Mouse (Mus musculus): ENCODE measurements around the gene Rnf43. TPM values are rescaled to one million over a fixed set of nuclear protein-coding genes. Genes with fewer than 3 reads are reported as not detected.
A peak's percentile ranks its signal among the peaks of the same experiment; 100 is the strongest.

Gene Rnf43
- total RNA-seq, 1 experiment from 2014 or later: 0.27 TPM

DNA sequence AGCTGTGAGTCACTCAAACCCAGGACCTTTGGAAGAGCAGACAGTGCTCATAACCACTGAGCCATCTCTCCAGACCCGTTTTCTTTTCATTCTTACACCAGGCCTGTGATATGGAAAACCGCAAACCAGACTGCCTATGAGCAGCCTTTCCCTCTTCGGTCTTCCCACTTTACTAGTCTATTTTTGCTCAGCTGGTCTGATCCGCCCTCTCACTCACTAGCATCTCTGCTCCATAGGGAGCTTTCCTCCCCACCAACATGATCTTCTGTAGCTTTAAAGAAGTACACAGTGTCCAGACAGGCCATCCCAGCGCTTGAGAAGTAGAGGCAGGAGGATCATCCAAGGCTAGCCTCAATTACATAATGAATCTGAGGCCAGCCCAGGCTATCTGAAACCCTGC, 46.5 kb downstream of the Rnf43 start:
- ATAC-seq (replicated peaks; ENCODE audit: low read depth, poor library complexity, severe bottlenecking): no peak

DNA sequence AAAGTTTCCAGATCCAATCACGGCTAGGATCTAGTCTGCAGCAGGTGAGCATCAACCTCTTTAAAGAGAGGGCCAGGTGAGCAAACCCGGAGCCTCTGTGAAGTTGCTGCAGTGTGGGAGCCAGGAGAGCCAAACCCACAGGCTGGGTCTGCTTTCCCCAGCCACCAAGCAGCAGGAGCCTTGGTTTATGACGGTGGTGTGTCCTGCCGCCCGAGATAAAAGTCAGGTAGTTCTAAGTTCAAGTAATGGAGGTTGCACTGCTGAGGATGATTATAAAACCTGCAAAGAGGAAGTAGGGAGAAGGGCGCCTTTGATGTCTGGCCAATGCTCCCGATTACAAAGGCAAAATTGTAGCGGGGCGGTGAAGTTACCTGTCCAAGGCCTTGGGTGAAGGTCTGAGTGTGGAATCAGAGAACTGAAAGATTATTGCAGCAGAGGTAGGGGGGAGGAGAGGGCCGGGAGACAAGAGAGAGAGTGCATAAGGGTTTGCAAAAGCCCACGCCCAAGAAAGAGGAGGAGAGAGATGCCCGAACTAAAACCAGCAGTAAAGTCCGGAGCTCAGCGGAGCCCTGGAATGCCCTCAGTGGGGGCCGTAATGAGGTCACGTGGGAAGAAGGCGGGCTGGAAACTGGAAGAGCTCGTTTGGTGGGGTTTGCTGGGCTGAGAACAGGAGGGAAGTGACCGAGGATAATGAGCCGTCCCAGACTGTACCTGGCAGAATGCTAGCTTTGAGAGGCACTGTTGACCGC, 47.2 kb downstream of the Rnf43 start:
- ATAC-seq (replicated peaks; ENCODE audit: low read depth, poor library complexity, severe bottlenecking): peak; percentile 37

DNA sequence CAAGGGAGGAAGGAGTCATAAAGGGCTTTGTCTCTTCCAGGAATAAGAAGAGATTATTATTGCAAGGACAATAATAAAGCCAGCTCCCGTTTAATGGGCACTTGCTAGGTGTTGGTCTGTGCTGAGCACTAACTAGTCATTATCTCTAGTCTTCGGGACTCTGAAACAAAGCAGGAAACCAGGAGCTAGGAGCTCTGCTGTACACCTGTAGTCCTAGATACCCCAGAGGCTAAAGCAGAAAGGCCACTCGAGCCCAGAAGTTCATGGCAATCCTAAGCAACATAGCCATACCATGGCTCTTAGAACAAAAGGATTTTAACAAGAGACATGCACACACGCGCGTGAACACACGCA, 47.7 kb downstream of the Rnf43 start:
- ATAC-seq (replicated peaks; ENCODE audit: low read depth, poor library complexity, severe bottlenecking): no peak

DNA sequence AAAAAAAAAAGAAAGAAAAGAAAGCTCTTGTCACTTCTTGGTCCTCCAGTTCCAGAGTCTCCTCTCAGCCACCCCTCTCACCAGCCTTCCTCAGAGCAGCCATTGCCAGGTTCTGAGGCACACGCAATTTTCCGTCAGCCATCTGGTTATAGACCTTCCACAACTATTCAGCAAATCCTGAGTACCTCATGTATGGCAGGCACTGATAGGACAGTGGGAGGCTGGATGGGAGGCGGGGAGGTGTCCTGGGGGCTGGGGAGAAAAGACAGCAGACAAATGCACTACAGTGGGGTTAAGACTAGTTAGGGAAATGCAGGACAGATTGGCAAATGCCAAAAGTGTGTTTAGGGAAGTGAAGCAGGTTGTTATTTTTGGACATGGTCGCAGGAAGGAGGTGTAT, 49.7 kb downstream of the Rnf43 start:
- ATAC-seq (replicated peaks; ENCODE audit: low read depth, poor library complexity, severe bottlenecking): peak; percentile 39; the same call in 1 of the 2 replicates

DNA sequence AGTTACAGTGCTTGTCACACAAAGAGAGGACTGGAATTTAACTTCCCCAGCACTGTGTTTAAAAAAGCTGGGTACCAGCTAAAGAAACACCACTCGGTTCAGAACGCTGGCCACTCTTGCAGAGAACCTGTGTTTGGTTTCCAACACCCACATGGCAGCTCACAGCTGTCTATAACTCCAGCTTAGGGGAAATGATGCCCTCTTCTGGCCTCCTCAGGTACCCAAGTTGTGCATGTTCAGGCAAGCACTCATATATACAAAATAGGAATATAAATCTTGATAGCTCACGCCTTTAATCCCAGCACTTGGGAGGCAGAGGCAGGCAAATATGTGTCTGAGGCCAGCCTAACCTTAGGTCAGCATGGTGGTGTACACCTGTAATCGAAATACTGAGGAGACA, 53.5 kb downstream of the Rnf43 start:
- ATAC-seq (replicated peaks; ENCODE audit: low read depth, poor library complexity, severe bottlenecking): no peak

DNA sequence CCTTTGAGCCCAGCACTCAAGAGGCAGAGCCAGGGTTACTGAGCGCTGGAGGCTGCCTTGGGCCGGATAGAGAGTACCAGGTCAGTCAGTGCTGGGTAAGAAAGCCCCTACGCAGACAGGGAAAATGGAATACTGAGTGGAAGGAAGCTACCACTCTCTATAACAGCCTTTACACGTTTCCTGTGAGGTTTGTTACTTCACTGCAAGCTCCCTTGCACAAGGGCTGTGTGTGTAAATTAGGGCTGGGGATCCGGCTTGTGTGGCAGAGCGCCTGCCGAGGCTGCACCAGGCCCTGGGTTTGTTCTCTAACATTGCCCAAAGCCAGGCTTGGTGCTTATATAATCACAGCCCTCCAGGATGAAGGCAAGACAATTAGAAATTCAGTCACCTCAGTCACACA, 57.0 kb downstream of the Rnf43 start:
- ATAC-seq (replicated peaks; ENCODE audit: low read depth, poor library complexity, severe bottlenecking): no peak; the same call in 1 of the 2 replicates

DNA sequence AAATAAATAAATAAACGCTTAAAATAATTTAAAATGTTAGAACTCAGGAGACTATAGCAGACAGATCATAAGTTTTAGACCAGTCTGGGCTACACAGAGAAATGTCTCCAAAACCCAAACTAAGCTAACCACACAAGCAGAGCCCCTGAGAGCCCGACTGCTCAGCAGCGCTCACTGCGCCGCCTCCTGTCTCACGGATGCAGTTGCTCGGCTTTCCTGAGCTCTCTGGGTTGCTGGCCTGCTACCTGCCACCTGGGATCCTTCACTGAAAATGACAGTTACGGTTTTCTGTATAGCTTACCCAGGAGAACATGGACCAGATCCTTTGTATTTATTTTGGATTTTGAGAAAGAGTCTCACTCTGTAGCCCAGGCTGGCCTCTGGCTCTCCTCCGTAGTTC, 57.8 kb downstream of the Rnf43 start:
- 0 out of 2 replicates have a peak, but pooled peaks have one; percentile 26 for ATAC-seq (replicated peaks; ENCODE audit: low read depth, poor library complexity, severe bottlenecking)

DNA sequence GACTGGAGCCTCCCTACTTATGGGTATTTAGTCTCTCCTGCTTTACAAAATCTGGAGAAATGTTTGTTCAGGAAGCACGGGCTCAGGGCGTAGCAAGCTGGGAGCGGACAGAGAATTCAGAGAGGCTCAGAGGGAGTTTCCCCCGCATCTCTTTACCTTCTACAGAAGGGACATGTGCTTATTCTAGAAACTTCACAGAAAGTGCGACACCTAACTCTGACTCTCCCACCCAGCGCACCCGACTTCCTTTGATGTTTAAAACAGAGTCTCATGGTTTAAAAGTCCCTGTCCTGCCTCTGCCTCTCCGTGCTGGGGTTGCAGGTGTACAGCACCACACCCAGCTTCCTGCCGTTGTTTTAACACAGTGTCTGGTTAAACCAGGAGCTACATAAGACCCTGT, 58.3 kb downstream of the Rnf43 start:
- ATAC-seq (replicated peaks; ENCODE audit: low read depth, poor library complexity, severe bottlenecking): no peak

DNA sequence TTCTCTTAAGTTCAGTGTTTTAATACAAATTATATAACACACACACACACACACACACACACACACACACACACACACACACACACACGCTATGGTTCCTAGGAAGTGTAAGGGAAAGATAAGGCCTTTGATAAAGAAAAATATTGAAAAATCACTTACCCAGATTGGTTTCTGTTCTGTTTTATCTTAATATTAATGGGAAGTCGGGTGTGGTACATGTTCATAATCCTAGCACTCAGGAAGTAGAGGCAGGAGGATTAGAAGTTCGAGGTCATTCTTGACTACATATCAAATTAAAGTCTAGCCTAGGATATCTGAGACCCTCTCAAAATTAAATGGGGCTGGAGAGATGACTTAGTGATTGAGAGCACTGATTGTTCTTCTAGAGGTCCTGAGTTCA, 59.6 kb downstream of the Rnf43 start:
- ATAC-seq (replicated peaks; ENCODE audit: low read depth, poor library complexity, severe bottlenecking): no peak

DNA sequence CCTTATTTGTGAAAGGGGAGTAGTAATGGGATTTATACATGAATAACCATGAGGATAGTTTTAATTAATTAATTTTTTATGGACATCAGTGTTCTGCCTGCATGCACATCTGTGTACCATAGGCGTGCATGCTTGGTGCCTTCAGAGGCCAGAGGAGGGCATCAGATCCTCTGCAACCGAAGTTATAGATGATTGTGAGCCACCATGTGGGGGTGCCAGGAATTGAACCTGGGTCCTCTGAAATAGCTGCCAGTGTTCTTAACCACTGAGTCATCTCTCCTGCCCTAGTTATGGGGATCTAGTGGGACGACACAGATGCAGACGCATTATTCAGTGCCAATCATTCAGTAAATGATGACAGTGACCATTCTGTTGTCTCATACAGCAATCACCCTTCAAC, 60.4 kb downstream of the Rnf43 start:
- no peak for ATAC-seq (replicated peaks; ENCODE audit: low read depth, poor library complexity, severe bottlenecking)

DNA sequence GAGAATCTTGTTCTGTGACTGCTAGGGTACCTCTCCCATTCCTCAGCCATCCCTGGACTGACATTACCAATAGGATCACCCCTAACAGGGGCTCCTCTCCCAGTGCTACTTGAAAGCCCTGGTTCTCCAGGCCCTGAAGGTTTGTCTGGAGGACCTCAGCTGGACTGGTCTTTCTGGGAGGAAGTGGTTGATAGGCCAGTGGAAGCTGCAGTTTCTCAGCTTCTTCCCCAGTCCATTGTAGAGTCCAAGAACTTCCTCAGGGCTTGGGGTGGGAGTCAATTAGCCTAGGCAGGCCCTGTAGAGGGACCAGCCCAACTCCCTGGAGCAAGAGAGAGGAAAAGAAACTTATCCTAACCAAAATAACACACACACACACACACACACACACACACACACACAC, 63.0 kb downstream of the Rnf43 start:
- ATAC-seq (replicated peaks; ENCODE audit: low read depth, poor library complexity, severe bottlenecking): no peak

DNA sequence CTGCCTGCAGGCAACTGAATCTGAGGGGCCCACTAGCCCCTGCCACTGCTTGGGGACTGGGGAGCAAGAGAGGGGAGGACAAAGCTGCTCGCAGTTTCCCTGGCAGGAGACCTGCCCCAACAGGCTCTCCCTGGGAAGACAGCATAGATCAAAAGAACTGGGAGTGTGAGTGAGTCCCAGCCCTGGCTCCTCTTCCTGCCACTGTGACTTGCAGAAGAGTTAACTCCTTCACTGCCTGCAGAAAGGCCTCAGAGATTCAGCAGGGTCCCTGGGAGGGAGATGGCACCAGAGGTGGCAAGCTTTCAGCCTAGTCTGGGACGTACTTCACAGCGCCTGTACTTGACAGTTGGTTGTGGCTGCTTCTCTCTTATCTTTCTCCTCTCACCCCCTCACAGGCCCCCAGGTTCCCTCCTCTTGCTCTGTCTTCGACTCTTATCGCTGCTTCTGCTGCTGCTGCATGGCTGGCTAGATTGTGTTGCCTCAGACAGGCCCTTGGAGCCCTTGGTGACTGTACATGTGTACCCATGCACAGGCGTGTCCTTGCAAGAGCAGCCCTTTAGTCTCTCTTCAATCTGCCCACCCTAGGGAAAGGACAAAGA, 63.5 kb downstream of the Rnf43 start:
- ATAC-seq (replicated peaks; ENCODE audit: low read depth, poor library complexity, severe bottlenecking): peak; percentile 87

DNA sequence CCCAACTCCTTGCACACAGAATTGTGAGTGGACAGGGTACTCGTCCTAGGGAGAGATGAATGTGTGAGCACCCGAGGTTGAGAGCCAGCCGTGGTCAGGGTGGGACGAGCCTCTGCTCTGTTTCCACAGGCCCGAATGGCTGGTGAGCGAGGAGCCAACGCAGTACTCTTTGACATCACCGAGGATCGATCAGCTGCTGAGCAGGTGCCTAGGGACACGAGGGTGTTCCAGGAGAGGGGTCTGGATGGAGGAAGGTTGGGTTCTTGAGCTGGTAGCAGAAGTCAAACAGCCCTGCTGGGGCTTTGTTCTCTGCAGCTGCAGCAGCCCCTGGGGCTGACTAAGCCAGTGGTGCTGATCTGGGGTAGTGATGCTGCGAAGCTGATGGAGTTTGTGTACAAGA, 64.5 kb downstream of the Rnf43 start:
- no peak for ATAC-seq (replicated peaks; ENCODE audit: low read depth, poor library complexity, severe bottlenecking)

DNA sequence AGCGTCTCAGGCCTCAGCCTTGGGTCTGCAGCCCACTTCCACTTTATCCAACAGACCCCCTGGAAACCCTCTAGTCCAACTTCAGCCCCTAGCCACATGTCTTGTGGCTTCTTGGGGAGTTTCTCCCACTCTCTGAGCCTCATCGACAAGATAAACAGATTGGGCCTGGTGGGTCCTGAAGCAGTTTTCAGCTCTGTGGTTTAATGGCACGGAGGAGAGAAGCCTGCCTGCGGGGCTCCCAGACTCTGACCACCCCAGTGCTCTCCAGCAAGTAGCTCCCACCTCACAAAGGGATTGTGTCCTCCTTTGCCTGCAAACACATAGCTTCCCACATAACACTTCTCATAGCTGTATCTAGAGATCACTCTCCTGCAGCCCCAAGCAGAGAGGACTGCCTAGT, 64.9 kb downstream of the Rnf43 start:
- no peak for ATAC-seq (replicated peaks; ENCODE audit: low read depth, poor library complexity, severe bottlenecking)

DNA sequence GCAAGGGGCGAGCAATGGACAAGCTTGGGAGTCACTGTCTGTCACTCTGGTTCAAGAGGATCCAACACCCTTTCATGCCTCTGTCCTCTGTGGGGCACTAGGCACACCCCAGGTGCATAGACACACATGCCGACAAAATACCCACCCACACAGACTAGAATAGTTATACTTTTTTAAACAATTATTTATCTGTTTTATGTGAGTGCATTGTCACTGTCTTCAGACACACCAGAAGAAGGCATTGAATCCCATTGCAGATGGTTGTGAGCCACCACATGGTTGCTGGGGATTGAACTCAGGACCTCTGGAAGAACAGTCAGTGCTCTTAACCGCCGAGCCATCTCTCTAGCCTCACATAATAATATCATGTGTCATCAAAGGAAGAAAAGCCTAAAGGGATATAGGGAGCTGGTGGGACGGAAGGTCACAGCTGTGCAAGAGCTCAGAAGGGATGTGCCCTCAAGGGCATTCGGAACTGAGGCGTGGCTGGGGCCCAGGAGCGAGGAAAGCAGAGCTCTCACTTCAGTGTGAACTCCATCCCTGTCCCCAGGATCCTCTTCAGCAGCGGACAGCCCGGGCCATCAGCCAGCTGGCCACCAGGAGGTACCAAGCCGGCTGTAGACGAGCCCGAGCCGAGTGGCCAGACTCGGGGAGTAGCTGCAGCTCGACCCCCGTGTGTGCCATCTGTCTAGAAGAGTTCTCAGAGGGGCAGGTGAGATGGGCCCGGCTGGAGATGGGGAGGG, 66.5 kb downstream of the Rnf43 start:
- ATAC-seq (replicated peaks; ENCODE audit: low read depth, poor library complexity, severe bottlenecking): no peak

DNA sequence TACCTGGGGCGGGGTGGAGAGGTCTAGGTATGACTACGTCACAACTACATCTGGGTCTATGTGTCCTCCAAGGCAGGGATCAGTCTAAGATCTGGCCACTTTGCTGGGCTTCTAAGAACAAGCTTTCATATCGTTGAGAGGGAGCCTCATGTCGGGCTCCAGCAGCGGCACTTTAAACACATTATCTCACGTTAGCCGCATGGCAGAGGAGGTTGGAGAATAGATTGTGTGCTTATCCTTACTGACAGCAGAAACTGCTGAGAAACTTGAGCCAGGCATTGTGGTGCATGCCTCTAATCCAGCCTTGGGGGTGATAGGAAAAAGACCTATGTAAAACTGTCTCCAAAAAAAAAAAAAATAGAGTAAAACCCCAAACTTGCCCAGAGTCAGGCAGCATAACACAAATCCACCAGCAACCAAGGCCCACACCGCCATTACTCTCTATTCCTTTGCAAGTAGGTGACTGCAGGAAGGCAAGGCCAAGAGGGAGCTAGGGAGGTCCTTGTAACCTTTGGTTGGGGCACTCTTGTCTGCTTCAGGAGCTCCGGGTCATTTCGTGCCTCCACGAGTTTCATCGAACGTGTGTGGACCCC, 67.2 kb downstream of the Rnf43 start:
- no peak for ATAC-seq (replicated peaks; ENCODE audit: low read depth, poor library complexity, severe bottlenecking)

DNA sequence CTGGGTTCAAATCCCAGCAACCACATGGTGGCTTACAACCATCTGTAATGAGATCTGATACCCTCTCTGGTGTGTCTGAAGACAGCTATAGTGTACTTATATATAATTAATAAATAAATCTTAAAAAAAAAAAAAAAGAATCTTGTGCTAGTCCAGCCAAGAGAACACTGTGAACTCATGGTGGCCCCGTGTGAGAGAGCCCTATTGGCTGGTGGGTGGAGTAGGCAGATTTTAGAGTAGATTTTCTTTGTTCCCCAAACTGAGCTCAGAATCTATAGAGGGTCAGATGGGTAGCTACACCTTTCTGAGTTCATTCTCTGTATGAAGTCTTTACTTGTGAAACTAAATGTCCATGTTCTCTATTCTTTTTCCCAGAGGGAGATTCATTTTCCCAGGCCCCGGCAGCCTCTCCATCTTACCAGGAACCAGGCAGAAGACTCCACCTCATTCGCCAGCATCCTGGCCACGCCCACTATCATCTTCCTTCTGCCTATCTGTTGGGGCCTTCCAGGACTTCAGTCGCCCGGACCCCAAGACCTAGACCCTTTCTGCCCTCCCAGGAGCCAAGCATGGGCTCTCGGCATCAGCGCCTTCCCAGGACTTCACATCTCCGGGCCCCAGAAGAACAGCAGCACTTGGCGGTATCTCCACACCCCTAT, 68.3 kb downstream of the Rnf43 start:
- no peak for ATAC-seq (replicated peaks; ENCODE audit: low read depth, poor library complexity, severe bottlenecking)

DNA sequence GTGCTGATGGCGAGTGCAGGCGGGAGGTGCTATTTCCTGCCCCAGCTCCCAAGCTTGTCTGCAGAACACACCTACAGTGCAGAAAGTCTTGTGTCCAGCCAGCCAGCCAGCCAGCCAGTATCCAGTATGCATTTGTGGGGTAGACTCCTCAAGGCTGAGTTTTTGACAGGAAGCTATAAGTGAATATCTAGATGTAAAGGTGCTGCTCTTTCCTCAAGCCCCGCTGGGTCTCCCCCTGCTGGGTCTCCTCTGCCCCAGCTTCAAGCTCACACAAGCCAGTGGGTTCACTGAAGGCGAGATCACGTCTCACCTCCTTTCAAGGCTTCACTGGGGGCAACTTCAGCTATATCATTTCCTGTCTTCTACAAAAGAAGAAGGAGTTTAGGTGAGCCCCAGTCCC, 71.8 kb downstream of the Rnf43 start:
- no peak for ATAC-seq (replicated peaks; ENCODE audit: low read depth, poor library complexity, severe bottlenecking)

DNA sequence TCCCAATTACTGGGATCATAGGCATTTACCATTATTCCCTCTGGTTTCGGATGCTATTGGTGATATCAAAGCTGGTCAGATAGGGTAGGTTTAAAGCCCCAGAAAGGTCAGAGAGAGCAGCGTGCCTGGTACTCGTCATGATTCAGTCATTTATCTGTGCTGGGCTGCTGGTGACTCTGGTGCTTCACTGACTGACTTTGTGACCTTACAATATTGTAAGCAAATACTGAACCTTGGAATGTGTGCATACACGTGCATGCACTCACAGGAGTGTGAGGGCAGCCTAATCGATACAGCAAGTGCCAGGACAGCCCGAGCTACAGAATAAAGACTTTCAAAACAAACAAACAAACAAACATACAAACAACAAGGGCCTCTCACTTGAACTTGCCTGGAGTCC, 73.2 kb downstream of the Rnf43 start:
- ATAC-seq (replicated peaks; ENCODE audit: low read depth, poor library complexity, severe bottlenecking): no peak

DNA sequence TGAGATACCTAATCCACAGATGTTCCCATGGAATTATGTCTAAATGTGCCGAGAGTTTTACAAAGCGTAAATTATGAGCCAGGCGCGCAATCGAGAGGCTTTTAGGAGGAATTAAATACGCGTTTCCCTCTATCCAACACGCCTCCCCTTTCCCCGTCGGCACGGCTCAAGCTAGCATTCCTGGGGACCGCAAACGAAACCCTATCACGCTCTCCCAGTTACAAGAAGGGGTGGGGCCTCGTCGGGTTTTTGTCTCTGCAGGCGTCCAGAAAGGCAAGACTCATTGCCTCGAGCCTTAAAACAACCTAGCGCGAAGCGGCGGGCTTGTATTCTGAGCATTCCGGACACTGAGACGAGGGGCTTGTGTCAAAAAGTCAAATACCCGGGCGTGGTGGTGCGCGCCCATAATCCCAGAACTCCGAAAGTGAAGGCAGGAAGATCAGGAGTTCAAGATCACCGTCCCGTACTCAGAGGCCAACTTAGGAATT, 74.2 kb downstream of the Rnf43 start:
- peak; percentile 72 for ATAC-seq (replicated peaks; ENCODE audit: low read depth, poor library complexity, severe bottlenecking)

All from common myeloid progenitor, adult 5-6 weeks (primary cell).